Mouse (Mus musculus) v-Abl transformed pro-B cells (cell line): ENCODE data around the gene Prr5.

Source experiments
- in situ Hi-C, 2 experiments: fragments of 400-800 bp; cut with MboI; formaldehyde crosslinking; loops; one replicate each; pipeline ENCODE4 v1.15.1; 2025; ENCODE audit not compliant: unreplicated experiment in 2 of 2

Gene Prr5

GRCm38 (mm10) chr15:84731676-84732424, 62.4 kb downstream of the Prr5 start:
- in situ Hi-C loops, result no loop called here

- in situ Hi-C loops, result no loop called here
Observed at GRCm38 (mm10) chr15:84732425-84732749, 63.0 kb downstream of the Prr5 start.

GRCm38 (mm10) chr15:84736346-84736993, 67.0 kb downstream of the Prr5 start:
- in situ Hi-C loops, result no loop called here

GRCm38 (mm10) chr15:84736994-84737346, 67.5 kb downstream of the Prr5 start:
- in situ Hi-C loops, result no loop called here

GRCm38 (mm10) chr15:84738246-84738645, 68.8 kb downstream of the Prr5 start:
- in situ Hi-C loops, result no loop called here

- in situ Hi-C loops, result no loop called here
Observed at GRCm38 (mm10) chr15:84741573-84741972, 72.2 kb downstream of the Prr5 start.

GRCm38 (mm10) chr15:84743347-84743746, 73.9 kb downstream of the Prr5 start:
- in situ Hi-C loops, result no loop called here

GRCm38 (mm10) chr15:84744308-84744707, 74.9 kb downstream of the Prr5 start:
- in situ Hi-C loops, result no loop called here

- in situ Hi-C loops, result no loop called here
Observed at GRCm38 (mm10) chr15:84745831-84746230, 76.4 kb downstream of the Prr5 start.
